Mouse (Mus musculus) adrenal gland, adult (tissue): ENCODE results near the gene Ets1.

Source experiments
- DNase-seq, 2 experiments: peaks; one replicate each; pipeline ENCODE4 v3.0.0; 2022 to 2023; ENCODE audit warnings: low spot score in 1 of 2; ENCODE audit not compliant: inconsistent age in 2 of 2

The Ets1 gene

GRCm38 (mm10) chr9:32709764-32710734 is 74.0 kb downstream of the Ets1 start:
- no peak for DNase-seq

GRCm38 (mm10) chr9:32710987-32711652 is 75.1 kb downstream of the Ets1 start:
- no peak for DNase-seq

GRCm38 (mm10) chr9:32711768-32712167 is 75.7 kb downstream of the Ets1 start:
- no peak for DNase-seq

GRCm38 (mm10) chr9:32712383-32712910 is 76.4 kb downstream of the Ets1 start:
- no peak for DNase-seq

GRCm38 (mm10) chr9:32713106-32713505 is 77.1 kb downstream of the Ets1 start:
- DNase-seq = no peak

GRCm38 (mm10) chr9:32713790-32714189 is 77.8 kb downstream of the Ets1 start:
- no peak for DNase-seq

GRCm38 (mm10) chr9:32714487-32714886 is 78.5 kb downstream of the Ets1 start:
- no peak for DNase-seq

GRCm38 (mm10) chr9:32715806-32716466 is 79.9 kb downstream of the Ets1 start:
- peak; percentile 47 to 70 for DNase-seq

GRCm38 (mm10) chr9:32717268-32717920 is 81.4 kb downstream of the Ets1 start:
- no peak for DNase-seq

GRCm38 (mm10) chr9:32717931-32718820 is 82.2 kb downstream of the Ets1 start:
- no peak for DNase-seq

- no peak for DNase-seq
Observed at GRCm38 (mm10) chr9:32718868-32719267, 82.8 kb downstream of the Ets1 start.

- no peak for DNase-seq
Observed at GRCm38 (mm10) chr9:32719941-32720263, 83.9 kb downstream of the Ets1 start.

- no peak for DNase-seq
Observed at GRCm38 (mm10) chr9:32720264-32721031, 84.4 kb downstream of the Ets1 start.

- DNase-seq = no peak
Observed at GRCm38 (mm10) chr9:32721081-32721480, 85.1 kb downstream of the Ets1 start.

GRCm38 (mm10) chr9:32722205-32722604 is 86.2 kb downstream of the Ets1 start:
- no peak for DNase-seq

- no peak for DNase-seq
Observed at GRCm38 (mm10) chr9:32722969-32723368, 86.9 kb downstream of the Ets1 start.

- no peak for DNase-seq
Observed at GRCm38 (mm10) chr9:32724131-32724825, 88.3 kb downstream of the Ets1 start.

- DNase-seq = no peak
Observed at GRCm38 (mm10) chr9:32725902-32726301, 89.9 kb downstream of the Ets1 start.

- DNase-seq = no peak
Observed at GRCm38 (mm10) chr9:32726595-32726994, 90.6 kb downstream of the Ets1 start.
